Mouse (Mus musculus) bone marrow macrophage, adult 2 months (primary cell): ENCODE results near the gene Brd3os.

Experiments
- CTCF ChIP-seq: IDR thresholded peaks from 2 replicates; pipeline ENCODE4 v1.5.1; 2012; ENCODE audit warnings: low read depth, mild to moderate bottlenecking, low read length, moderate library complexity
- POLR2A ChIP-seq: IDR thresholded peaks from 2 replicates; pipeline ENCODE4 v1.6.1; 2012; ENCODE audit warnings: mild to moderate bottlenecking, low read depth, low read length, borderline replicate concordance

- TF ChIP-seq CTCF, result no peak
- no peak for TF ChIP-seq POLR2A
These were observed 31.1 kb downstream of the Brd3os start for GRCm38 (mm10) chr2:27473061-27473765.
